Mouse (Mus musculus): Measurements from ENCODE around the gene Fthl17c. TPM values are rescaled to one million over a fixed set of nuclear protein-coding genes. Genes with fewer than 3 reads are reported as not detected.

Fthl17c gene
- not detected in 2 replicates for polyA plus RNA-seq (2012; rRNA removed)

DNA sequence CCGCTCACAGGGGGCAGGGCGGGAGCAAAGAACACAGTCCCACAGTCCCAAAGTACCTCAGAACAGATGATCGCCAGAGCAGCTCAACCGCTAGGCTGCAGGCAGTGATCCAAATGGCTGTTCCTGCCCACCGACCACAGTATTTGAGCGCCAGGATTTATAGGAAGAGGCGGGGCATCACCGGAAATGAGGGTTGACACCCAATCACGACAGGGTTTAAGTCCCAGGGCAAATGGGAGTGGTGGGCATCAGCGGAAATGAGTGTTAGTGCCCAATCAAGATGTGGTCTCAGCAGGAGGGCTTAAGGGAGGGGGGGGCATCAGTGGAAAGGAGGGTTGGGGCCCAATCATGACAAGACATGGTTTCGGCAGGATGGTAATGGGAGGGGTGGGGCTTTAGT, at the start of gene Fthl17c:
Gene Fthl17c, minus strand, starts transcription at position 101 of the 400 bp plus-strand sequence.

DNA sequence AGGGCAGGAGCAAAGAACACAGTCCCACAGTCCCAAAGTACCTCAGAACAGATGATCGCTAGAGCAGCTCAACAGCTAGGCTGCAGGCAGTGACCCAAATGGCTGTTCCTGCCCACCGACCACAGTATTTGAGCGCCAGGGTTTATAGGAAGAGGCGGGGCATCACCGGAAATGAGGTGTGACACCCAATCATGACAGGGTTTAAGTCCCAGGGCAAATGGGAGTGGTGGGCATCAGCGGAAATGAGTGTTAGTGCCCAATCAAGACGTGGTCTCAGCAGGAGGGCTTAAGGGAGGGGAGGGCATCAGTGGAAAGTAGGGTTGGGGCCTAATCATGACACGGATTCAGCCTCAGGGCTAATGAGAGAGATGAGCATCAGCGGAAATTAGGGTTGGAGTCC, 10.3 kb upstream of the Fthl17c start, which contains the start of gene Fthl17d:
Gene Fthl17d, minus strand, starts transcription at position 101 of the 400 bp plus-strand sequence.

DNA sequence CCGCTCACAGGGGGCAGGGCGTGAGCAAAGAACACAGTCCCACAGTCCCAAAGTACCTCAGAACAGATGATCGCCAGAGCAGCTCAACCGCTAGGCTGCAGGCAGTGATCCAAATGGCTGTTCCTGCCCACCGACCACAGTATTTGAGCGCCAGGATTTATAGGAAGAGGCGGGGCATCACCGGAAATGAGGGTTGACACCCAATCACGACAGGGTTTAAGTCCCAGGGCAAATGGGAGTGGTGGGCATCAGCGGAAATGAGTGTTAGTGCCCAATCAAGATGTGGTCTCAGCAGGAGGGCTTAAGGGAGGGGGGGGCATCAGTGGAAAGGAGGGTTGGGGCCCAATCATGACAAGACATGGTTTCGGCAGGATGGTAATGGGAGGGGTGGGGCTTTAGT, 13.5 kb downstream of the Fthl17c start, which contains the start of gene Fthl17b:
Gene Fthl17b, minus strand, starts transcription at position 101 of the 400 bp plus-strand sequence.

Other genes with a start within 250 kb of the Fthl17c start
- gene Ssx9, start 228.1 kb downstream of the Fthl17c start, polyA plus RNA-seq (2012; rRNA removed), result not detected in 2 replicates
- gene Ssxb5, start 172.9 kb downstream of the Fthl17c start, polyA plus RNA-seq (2012; rRNA removed), result not detected in 2 replicates
- not detected in 2 replicates for gene Gm6592, start 132.6 kb downstream of the Fthl17c start, polyA plus RNA-seq (2012; rRNA removed)
- gene Gm5751, start 102.3 kb downstream of the Fthl17c start, polyA plus RNA-seq (2012; rRNA removed), result not detected in 2 replicates
- 7.4 and 7.9 TPM in 2 replicates for gene B630019K06Rik, start 84.2 kb downstream of the Fthl17c start, polyA plus RNA-seq (2012; rRNA removed)
- not detected in 2 replicates for gene Fthl17b, start 13.6 kb downstream of the Fthl17c start, polyA plus RNA-seq (2012; rRNA removed)
- gene Fthl17d, start 10.2 kb upstream of the Fthl17c start, polyA plus RNA-seq (2012; rRNA removed), result not detected in 2 replicates
- not detected in 2 replicates for gene Fthl17e, start 56.9 kb upstream of the Fthl17c start, polyA plus RNA-seq (2012; rRNA removed)
- not detected in 2 replicates for gene Fthl17f, start 86.5 kb upstream of the Fthl17c start, polyA plus RNA-seq (2012; rRNA removed)
- not detected in 2 replicates for gene 4930402K13Rik, start 128.0 kb upstream of the Fthl17c start, polyA plus RNA-seq (2012; rRNA removed)
- 0.45 and 0.60 TPM in 2 replicates for gene Lancl3, start 223.3 kb upstream of the Fthl17c start, polyA plus RNA-seq (2012; rRNA removed)